In the genomic region with DNA sequence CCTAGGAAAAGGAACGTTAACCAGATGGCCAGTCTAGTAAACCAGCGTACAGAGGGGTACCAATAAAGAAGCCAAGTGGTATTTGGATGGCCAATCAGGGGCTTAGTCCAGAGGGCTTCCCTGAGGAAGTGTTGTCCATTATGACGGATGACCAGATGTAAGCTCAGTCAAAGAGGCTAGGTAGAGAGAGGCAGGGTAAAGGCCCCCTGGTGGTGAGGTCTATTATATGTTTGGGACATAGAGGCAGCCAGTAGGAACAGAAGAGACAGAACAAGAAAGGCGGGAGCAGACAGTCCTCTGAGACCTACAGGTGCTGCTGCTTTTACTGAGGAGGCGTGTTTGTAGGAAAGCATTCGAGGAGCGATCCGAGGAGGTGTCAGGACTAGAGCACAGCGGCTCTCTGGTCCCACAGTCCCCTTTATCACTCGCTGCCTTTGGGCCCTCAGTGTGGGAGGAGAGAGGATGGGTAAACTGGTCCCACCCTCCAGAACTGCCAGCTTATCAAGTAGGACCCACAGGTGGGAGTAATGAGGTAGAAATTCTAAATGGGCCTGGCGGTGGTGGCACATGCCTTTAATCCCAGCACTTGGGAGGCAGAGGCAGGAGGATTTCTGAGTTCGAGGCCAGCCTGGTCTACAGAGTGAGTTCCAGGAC, we compare ENCODE assay signal across 9 mouse cellular contexts. TPM values are rescaled to one million over a fixed set of nuclear protein-coding genes. Genes with fewer than 3 reads are reported as not detected.
A peak's percentile ranks its signal among the peaks of the same experiment; 100 is the strongest.
DNase-seq lines count a peak whose midpoint lies in the region; ATAC-seq and TF ChIP-seq lines count a peak whose summit lies in the region.
"Had no signal": no experiment of that assay in that cellular context is flagged by ENCODE, and none has a peak within 500 bp of the region (broad histone marks: within the 10 kb centered on the region; RNA-seq: fewer than 3 reads in every experiment).

No protein-coding gene starts in this region.

- peak; percentile 54 to 63; a peak in 3 of 4 replicates for ATAC-seq in hematopoietic stem cell, adult 5-6 weeks (replicated peaks in 1 of 2; ENCODE audit: insufficient read depth in 1 of 2, low FRiP score in 2 of 2, low TSS enrichment in 1 of 2, low read depth in 1 of 2, poor library complexity in 2 of 2, severe bottlenecking in 2 of 2)
- peak; percentile 60 for ATAC-seq in liver, embryonic 11.5 days (replicated peaks; ENCODE audit: low FRiP score)

- peak; percentile 59 for DNase-seq in gastrocnemius, adult 18-20 months (ENCODE audit: low spot score)
- DNase-seq in gastrocnemius, adult 8-10 months (ENCODE audit: low spot score in 2 of 2) = no peak
- peak; percentile 37 to 61 for DNase-seq in cerebellum, postnatal 25 days
- DNase-seq in liver, embryonic 11.5 days (ENCODE audit: low spot score) = peak; percentile 57
- DNase-seq in left cerebral cortex, adult 9 months (ENCODE audit: low spot score in 2 of 2) = no peak

- no peaks in the 10 kb centered on the region for H3K27me3 ChIP-seq in ES-Bruce4 (ENCODE audit: control insufficient read depth, insufficient read depth, low read length, poor library complexity, severe bottlenecking)
- 0 out of 2 replicates have a peak, but pooled peaks cover 2% of the 10 kb centered on the region for H3K27me3 ChIP-seq in liver, embryonic 11.5 days (replicated peaks; ENCODE audit: control insufficient read depth, insufficient read depth, low read length)
- H3K27me3 ChIP-seq in small intestine, adult 2 months (ENCODE audit: control insufficient read depth, insufficient read depth, low read length) = no peaks in the 10 kb centered on the region
- H3K27me3 ChIP-seq: limb, embryonic 15.5 days had no signal

- WGBS in liver, embryonic 11.5 days = 45% methylated on average over 12 of the region's 12 CpGs
- WGBS in small intestine, adult 2 months = 49% methylated on average over 12 of the region's 12 CpGs

- no peak overlapping the region for H3K4me2 ChIP-seq in liver, embryonic 11.5 days
- H3K4me2 ChIP-seq: limb, embryonic 15.5 days had no signal

- no peaks in the 10 kb centered on the region for H3K36me3 ChIP-seq in ES-Bruce4 (ENCODE audit: control insufficient read depth, insufficient read depth, low read length, poor library complexity, severe bottlenecking)
- no peaks in the 10 kb centered on the region for H3K36me3 ChIP-seq in liver, embryonic 11.5 days (ENCODE audit: control insufficient read depth, insufficient read depth, low read length)
- no peaks in the 10 kb centered on the region for H3K36me3 ChIP-seq in small intestine, adult 2 months (ENCODE audit: control insufficient read depth, insufficient read depth, low read length)
- H3K36me3 ChIP-seq: limb, embryonic 15.5 days had no signal

- TF ChIP-seq POLR2A in ES-Bruce4 (IDR thresholded peaks at IDR 0.05; ENCODE audit: insufficient read depth, low read length) = no peak
- TF ChIP-seq POLR2A in small intestine, adult 2 months (IDR thresholded peaks at IDR 0.05; ENCODE audit: low read depth, low read length) = no peak

- no peak overlapping the region for H3K9ac ChIP-seq in ES-Bruce4 (ENCODE audit: low read depth, poor library complexity, severe bottlenecking)
- no peak overlapping the region for H3K9ac ChIP-seq in liver, embryonic 11.5 days (ENCODE audit: low read depth, low read length)
- H3K9ac ChIP-seq: limb, embryonic 15.5 days had no signal

- H3K9me3 ChIP-seq in ES-Bruce4 (replicated peaks; ENCODE audit: control insufficient read depth, insufficient read depth, low read length, poor library complexity, severe bottlenecking) = no peaks in the 10 kb centered on the region
- H3K9me3 ChIP-seq in liver, embryonic 11.5 days (ENCODE audit: control insufficient read depth, low read length) = no peaks in the 10 kb centered on the region
- H3K9me3 ChIP-seq: limb, embryonic 15.5 days had no signal

- TF ChIP-seq EP300 in ES-Bruce4 (IDR thresholded peaks at IDR 0.05; ENCODE audit: insufficient read depth, low read depth, low read length) = no peak

- H3K4me3 ChIP-seq in ES-Bruce4 (ENCODE audit: low read depth, low read length) = no peak overlapping the region
- no peak overlapping the region for H3K4me3 ChIP-seq in liver, embryonic 11.5 days (ENCODE audit: low read depth, low read length)
- no peak overlapping the region for H3K4me3 ChIP-seq in small intestine, adult 2 months (ENCODE audit: low read depth, low read length)
- H3K4me3 ChIP-seq: limb, embryonic 15.5 days had no signal

- peak; percentile 22 for TF ChIP-seq CTCF in ES-Bruce4 (IDR thresholded peaks at IDR 0.05; ENCODE audit: low read depth, low read length)
- peak; percentile 42; the same call in 1 of the 2 replicates for TF ChIP-seq CTCF in small intestine, adult 2 months (IDR thresholded peaks at IDR 0.05; ENCODE audit: extremely low read depth, insufficient read length, insufficient replicate concordance, low read depth, low read length)

- H3K4me1 ChIP-seq in ES-Bruce4 (ENCODE audit: control insufficient read depth, insufficient read depth, low read length) = peaks cover 4% of the 10 kb centered on the region
- H3K4me1 ChIP-seq in liver, embryonic 11.5 days (replicated peaks; ENCODE audit: control insufficient read depth, insufficient read depth, low read length) = peaks cover 35% of the 10 kb centered on the region
- H3K4me1 ChIP-seq in small intestine, adult 2 months (ENCODE audit: control insufficient read depth, insufficient read depth, insufficient read length, low read length) = peaks cover 3% of the 10 kb centered on the region; the same call in 1 of the 2 replicates

- no peak overlapping the region for H3K27ac ChIP-seq in ES-Bruce4 (ENCODE audit: insufficient read depth, low read length)
- no peak overlapping the region for H3K27ac ChIP-seq in liver, embryonic 11.5 days (ENCODE audit: low read depth, low read length)
- H3K27ac ChIP-seq in small intestine, adult 2 months (ENCODE audit: insufficient read depth, low read depth, low read length) = no peak overlapping the region
- H3K27ac ChIP-seq: limb, embryonic 15.5 days had no signal

RNA-seq across cellular contexts. Expression of gene Cox4i2, which starts 13.8 kb away (rescaled TPM):
- 1 to 10 TPM; 2.6 to 3.5 TPM for total RNA-seq in gastrocnemius, adult 18-20 months (2021)
- 1 to 10 TPM; 1.4 to 3.1 (median 2.0) TPM for total RNA-seq in gastrocnemius, adult 8-10 months (2022)
- 0.94 and 1.1 TPM in 2 replicates for polyA plus RNA-seq in ES-Bruce4 (2011; ENCODE audit: insufficient read depth, insufficient read length, low read depth, missing spikeins)
- total RNA-seq in hematopoietic stem cell, adult 5-6 weeks (2017) = 1.3 TPM in 1 of 2 replicates, not detected in the other
- polyA plus RNA-seq in liver, embryonic 11.5 days (2014; fragmentation: Nextera tagmentation; extraction: Ambion mirVana) = 6.7 and 8.5 TPM in 2 replicates
- polyA plus RNA-seq in small intestine, adult 2 months (2012; rRNA removed) = 0.50 and 1.7 TPM in 2 replicates

RNA-seq across cellular contexts. Expression of gene Id1, which starts 31.7 kb away (rescaled TPM):
- total RNA-seq in gastrocnemius, adult 18-20 months (2021) = 10 to 100 TPM; 16.0 to 28.5 TPM
- total RNA-seq in gastrocnemius, adult 8-10 months (2022) = 10 to 100 TPM in 1 of 4 experiments, 1 to 10 TPM in 3; 6.7 to 16.6 (median 8.4) TPM
- polyA plus RNA-seq in ES-Bruce4 (2011; ENCODE audit: insufficient read depth, insufficient read length, low read depth, missing spikeins) = 19.0 and 20.5 TPM in 2 replicates
- 5.8 and 9.6 TPM in 2 replicates for total RNA-seq in hematopoietic stem cell, adult 5-6 weeks (2017)
- polyA plus RNA-seq in liver, embryonic 11.5 days (2014; fragmentation: Nextera tagmentation; extraction: Ambion mirVana) = 52.7 and 56.3 TPM in 2 replicates
- polyA plus RNA-seq in small intestine, adult 2 months (2012; rRNA removed) = 585 and 916 TPM in 2 replicates

Comparison
In these comparisons a context has a peak if more than half of its experiments do, and no peak if none do; other contexts are left out.
1. DNase-seq: peak in gastrocnemius, adult 18-20 months (single experiment), cerebellum, postnatal 25 days (2 of 2) and liver, embryonic 11.5 days (single experiment); none in gastrocnemius, adult 8-10 months (0 of 2) and left cerebral cortex, adult 9 months (0 of 2).